Mouse (Mus musculus) left cerebral cortex, postnatal 25 days (tissue): ENCODE data around the gene Slc29a1. TPM values are rescaled to one million over a fixed set of nuclear protein-coding genes. Genes with fewer than 3 reads are reported as not detected.

ENCODE experiments used
- DNase-seq, 2 experiments: peaks; one replicate each; pipeline ENCODE4 v3.0.0; 2022; ENCODE audit warnings: low spot score in 2 of 2, mixed read lengths in 1 of 2
- intact Hi-C: fragments of 180-260 bp; cut with DNase I; formaldehyde crosslinking; loops from one replicate; pipeline ENCODE4 v1.15.1; 2025
- total RNA-seq, 2 experiments: library from RNA; stranded (reverse); gene quantifications; 2 replicates each; pipeline ENCODE4 v1.2.3; 2021

The Slc29a1 gene
- total RNA-seq, 2 experiments from 2014 or later = 16.8 to 18.8 TPM

- intact Hi-C loops = no loop called here
These were observed 16.7 kb upstream of the Slc29a1 start for GRCm38 (mm10) chr17:45616046-45616650.

GRCm38 (mm10) chr17:45612921-45613320 is 13.5 kb upstream of the Slc29a1 start:
- no peak for DNase-seq
- intact Hi-C loops = no loop called here

More at GRCm38 (mm10) chr17:45616046-45616650, 16.7 kb upstream of the Slc29a1 start:
- no peak for DNase-seq

GRCm38 (mm10) chr17:45612008-45612407 is 12.6 kb upstream of the Slc29a1 start:
- no peak for DNase-seq
- intact Hi-C loops = no loop called here

- intact Hi-C loops = no loop called here
- DNase-seq = no peak
These were observed 10.9 kb upstream of the Slc29a1 start for GRCm38 (mm10) chr17:45610144-45610866.

- intact Hi-C loops = no loop called here
- no peak for DNase-seq
These were observed 9.0 kb upstream of the Slc29a1 start for GRCm38 (mm10) chr17:45608396-45608795.

GRCm38 (mm10) chr17:45606992-45607879 is 7.8 kb upstream of the Slc29a1 start:
- DNase-seq = no peak
- intact Hi-C loops = no loop called here

- no peak for DNase-seq
- intact Hi-C loops = no loop called here
These were observed 3.6 kb upstream of the Slc29a1 start for GRCm38 (mm10) chr17:45602984-45603383.

- no peak for DNase-seq
These were observed 2.5 kb upstream of the Slc29a1 start, which contains the start of gene Mymx for GRCm38 (mm10) chr17:45601877-45602304. Gene Mymx (minus strand): TSS chr17:45602102.

GRCm38 (mm10) chr17:45601325-45601724 is 1.9 kb upstream of the Slc29a1 start:
- no peak for DNase-seq
- intact Hi-C loops = no loop called here

More at GRCm38 (mm10) chr17:45601877-45602304, 2.5 kb upstream of the Slc29a1 start, which contains the start of gene Mymx:
- intact Hi-C loops = no loop called here

- intact Hi-C loops = no loop called here
- no peak for DNase-seq
These were observed 861 bp upstream of the Slc29a1 start for GRCm38 (mm10) chr17:45600267-45600666.

GRCm38 (mm10) chr17:45598891-45599290 is 515 bp downstream of the Slc29a1 start:
- DNase-seq = no peak
- intact Hi-C loops = loop anchor here (5.0 to 10.0 kb wide), 2 partner anchors 33 to 556 kb away; partner anchors contain the start of gene Mad2l1bp

GRCm38 (mm10) chr17:45598376-45598775 is 1.0 kb downstream of the Slc29a1 start:
- no peak for DNase-seq
- intact Hi-C loops = loop anchor here (5.0 to 10.0 kb wide), 2 partner anchors 34 to 556 kb away; partner anchors contain the start of gene Mad2l1bp

- intact Hi-C loops = loop anchor here (5.0 to 10.0 kb wide), 2 partner anchors 35 to 557 kb away; partner anchors contain the start of gene Mad2l1bp
- no peak for DNase-seq
These were observed 1.6 kb downstream of the Slc29a1 start for GRCm38 (mm10) chr17:45597787-45598186.

GRCm38 (mm10) chr17:45596631-45597396 is 2.6 kb downstream of the Slc29a1 start:
- intact Hi-C loops = loop anchor here (5.0 to 10.0 kb wide), 2 partner anchors 35 to 558 kb away; partner anchors contain the start of gene Mad2l1bp

GRCm38 (mm10) chr17:45595736-45596390 is 3.5 kb downstream of the Slc29a1 start:
- no peak for DNase-seq
- intact Hi-C loops = loop anchor here (5.0 to 10.0 kb wide), 2 partner anchors 36 to 559 kb away; partner anchors contain the start of gene Mad2l1bp

More at GRCm38 (mm10) chr17:45596631-45597396, 2.6 kb downstream of the Slc29a1 start:
- DNase-seq = peak in 1 of 2 experiments; percentile 69

GRCm38 (mm10) chr17:45594881-45595735 is 4.3 kb downstream of the Slc29a1 start:
- intact Hi-C loops = loop anchor here (5.0 to 10.0 kb wide), 2 partner anchors 37 to 560 kb away; partner anchors contain the start of gene Mad2l1bp

GRCm38 (mm10) chr17:45594195-45594594 is 5.2 kb downstream of the Slc29a1 start:
- no peak for DNase-seq
- intact Hi-C loops = loop anchor here (10.0 kb wide), 1 partner anchor 561 kb away; the partner anchor contains the start of gene Mad2l1bp

More at GRCm38 (mm10) chr17:45594881-45595735, 4.3 kb downstream of the Slc29a1 start:
- DNase-seq = peak in 1 of 2 experiments; percentile 54
